Mouse (Mus musculus): ENCODE measurements around the gene 1700057G04Rik.

DNA sequence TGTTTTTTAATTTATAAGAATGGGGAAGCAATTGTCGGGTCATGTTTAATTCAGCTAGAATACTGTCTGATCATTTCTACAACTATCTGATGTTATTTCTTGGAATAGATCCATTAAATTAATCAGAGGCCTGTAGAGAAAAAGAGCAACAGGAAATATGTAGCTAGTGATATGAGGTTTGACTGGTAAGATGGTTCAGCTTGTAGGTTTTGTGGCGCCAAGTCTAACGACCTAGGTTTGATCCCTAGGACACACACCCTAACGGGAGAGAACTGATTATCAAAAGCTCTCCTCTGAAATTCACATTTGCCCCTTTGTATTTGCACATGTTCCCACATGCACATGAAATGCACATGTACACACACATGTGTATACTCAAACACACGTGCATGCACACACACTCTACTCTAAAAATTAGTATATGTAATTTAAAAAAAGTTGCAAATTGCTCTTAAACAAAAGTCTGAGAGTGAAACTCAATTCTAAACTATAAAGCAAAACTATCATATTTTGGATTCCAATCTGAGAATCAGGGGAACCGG, 26.2 kb downstream of the 1700057G04Rik start:
- no peak for TF ChIP-seq CTCF (IDR thresholded peaks at IDR 0.05)
- no peak for TF ChIP-seq EP300 (IDR thresholded peaks at IDR 0.05)
